Mouse (Mus musculus) induced T-regulatory cell, adult 2 months (primary cell): ENCODE data around the gene Wnt7a.

Experiments used
- DNase-seq: peaks from one replicate; pipeline ENCODE4 v3.0.0-alpha.2; 2012; ENCODE audit warnings: low read depth

Gene Wnt7a

DNA sequence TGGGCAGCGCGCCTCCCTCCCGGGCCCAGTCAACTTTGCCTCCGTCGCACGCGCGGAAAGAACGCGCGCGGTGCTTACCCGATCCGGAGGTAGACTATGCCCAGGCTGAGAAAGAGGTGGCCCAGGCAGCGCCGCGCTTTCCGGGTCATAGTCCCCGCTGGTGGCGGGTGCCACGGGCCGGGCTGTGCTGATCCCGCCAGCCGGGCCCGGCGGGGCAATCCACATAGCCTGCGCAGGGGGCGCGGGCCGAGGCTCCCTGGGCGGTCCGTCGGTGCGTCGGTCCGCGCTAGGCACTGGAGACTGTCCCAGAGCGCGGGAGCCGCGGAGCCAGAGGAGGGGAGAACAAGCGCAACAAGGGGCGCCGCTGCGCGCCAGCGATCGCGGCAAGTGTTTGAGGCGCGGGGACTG is at the start of gene Wnt7a:
Wnt7a (minus strand) TSS at position 403 of the 408 bp plus-strand sequence.
- peak; percentile 13 for DNase-seq

DNA sequence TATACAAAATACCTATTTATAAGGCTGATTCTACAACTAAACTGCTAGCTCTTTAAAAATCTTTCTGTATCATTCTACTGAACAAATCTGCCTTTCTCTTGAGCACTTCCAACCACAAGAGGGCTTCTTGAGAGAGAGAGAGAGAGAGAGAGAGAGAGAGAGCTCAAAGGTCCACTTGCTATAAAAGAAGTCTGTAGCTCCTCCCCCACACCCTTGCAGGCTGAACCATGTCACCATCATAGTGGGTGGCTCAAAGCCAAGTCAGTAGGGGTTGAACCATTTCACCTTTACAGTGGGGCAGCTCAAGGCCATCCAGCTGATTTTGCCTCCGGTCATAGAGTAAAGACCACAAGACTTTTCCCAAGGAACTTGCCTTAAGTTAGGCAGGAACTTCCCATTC is 48.3 kb upstream of the Wnt7a start:
- peak; percentile 19 for DNase-seq

DNA sequence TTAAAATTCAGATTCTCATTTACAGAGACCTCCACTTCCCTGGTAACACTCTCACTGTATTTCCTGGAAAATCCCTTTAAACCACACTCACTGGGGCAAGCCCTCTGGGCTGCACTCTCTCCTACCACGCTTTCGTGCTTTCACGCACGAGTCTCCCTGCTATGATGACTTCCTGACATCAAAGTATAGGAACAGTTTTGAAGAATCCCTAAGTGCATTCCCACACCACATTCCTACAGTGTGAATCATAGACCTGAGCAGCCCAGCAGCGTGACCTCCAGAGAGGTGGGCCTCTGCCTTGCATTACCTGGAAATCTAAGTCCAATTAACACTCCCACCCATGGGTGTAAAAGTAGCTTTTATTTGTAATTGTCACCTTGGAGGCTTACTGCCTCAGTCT is 43.4 kb upstream of the Wnt7a start:
- DNase-seq: no peak

DNA sequence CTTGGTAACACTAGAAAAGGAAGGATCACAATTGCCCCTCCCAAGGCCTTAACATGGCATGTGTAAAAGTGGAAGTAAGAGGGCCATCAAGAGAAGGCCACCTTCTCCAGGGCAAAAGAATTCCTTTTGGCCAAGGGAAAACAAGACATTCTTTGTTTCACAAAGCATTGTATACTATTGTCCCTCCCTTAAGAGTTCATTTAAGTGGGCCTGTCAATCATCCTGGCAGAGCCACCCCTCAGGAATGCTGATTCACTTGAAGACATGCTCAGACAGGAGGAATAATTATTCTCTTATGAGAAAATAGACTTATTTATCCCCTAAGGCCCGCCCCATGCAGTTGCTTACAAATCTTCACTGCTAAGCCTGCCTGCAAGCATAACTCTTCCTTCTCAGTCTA is 40.9 kb upstream of the Wnt7a start:
- no peak for DNase-seq

DNA sequence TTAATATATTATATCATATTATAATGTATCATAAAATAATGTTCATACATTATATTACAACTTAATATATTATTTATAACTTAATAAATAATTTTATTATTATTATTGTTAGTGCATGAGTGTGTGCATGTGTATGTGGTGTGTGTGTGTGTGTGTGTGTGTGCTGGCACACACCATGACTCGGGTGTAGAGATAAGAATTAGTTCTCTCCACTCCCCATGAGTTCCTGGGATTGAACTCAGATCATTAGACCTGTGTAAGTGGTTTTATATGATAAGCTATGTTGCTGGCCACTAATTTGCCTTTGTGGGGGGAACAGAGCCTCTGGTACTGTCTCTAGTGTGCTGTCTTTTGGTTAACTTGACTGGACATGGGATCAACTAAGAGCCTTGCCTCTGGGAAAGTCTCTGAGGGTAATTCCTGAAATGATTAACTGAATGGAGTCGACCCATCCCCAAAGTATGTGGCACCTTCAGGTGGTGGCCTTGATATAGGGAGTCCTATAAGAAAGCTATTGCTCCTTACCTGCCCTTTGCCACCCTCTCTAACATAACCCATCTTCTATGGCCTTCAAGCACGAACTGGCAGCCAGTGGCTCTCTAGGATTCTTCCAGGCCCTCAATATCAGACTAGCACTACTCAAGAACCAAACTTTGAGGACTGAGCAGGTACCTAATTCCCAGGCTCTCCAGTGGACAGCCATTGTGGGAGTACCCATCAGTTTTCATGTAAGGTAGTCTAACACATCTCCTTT is 38.5 kb upstream of the Wnt7a start:
- no peak for DNase-seq

DNA sequence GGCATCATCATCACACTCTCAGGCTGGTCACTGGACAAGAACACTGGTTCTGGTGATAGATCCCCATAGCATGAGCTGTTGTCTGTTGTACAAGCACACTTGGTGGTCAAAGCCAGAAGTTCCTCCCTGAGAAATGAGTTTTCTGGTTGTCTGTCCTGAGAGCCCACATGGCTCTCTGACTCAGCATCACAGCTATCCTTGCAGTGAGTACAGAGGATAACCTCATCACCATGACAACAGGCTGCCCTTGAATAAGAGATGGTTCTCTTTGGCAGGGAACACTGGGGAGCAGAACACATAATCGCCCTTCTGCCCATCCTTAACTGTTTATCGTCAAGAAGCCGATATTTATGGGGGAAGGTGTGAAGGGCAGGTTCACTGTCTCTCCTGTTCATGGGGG is 34.2 kb upstream of the Wnt7a start:
- no peak for DNase-seq

DNA sequence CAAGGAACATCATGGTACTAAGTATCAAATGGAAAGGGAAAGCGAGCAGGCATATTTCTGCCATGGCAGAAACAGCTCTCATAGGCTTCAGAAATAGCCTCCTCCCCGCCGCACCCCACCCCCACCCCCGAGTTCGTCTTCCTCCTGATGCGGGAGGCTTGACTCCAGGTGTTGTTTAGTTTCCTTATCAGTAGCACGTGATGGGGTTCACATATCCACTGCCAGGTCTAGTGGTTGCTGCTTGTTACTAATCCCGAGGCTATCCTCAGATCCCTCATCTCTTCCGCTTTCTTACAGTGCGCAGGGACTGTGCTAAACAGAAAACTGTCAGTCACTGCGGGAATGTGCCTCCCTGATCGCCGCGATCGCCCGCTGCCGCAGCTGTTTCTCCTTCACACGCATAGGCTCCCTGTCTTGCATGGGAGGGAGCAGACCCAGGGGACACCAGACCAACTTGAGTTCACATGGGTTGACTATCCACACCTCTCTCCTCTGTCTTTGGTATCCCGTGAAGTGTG is 30.0 kb upstream of the Wnt7a start:
- DNase-seq: no peak

DNA sequence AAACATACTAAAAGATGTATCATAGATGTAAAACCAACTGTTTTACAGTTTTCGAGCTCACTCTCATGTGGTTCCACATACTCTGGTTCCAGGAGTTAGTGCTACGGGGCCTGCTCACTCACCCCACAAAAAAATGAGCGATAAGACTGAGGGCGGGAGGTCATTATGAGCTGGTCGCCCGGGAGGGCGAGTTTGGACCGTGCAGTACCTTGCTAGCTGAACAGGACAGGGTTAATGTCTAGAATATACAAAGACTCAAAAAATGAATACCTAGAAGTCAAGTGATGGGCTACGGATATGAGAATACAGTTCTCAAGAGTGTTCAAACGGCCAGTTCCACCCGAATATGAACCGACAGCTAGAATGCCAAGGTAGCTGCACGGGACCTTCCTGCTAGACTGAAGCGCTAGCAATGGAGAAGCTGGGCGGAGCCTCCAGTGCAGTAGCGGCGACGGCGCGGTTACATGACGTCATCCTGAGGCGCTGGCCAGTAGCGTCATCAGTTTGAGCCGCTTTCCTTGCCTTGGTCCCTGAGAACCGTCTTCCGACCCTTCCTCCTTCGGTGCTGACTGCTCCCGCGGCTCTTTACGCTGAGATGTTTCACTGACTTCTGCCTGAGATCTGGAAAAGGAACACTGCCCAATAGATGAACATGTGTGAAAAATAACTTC is 29.4 kb upstream of the Wnt7a start:
- peak; percentile 96 for DNase-seq

DNA sequence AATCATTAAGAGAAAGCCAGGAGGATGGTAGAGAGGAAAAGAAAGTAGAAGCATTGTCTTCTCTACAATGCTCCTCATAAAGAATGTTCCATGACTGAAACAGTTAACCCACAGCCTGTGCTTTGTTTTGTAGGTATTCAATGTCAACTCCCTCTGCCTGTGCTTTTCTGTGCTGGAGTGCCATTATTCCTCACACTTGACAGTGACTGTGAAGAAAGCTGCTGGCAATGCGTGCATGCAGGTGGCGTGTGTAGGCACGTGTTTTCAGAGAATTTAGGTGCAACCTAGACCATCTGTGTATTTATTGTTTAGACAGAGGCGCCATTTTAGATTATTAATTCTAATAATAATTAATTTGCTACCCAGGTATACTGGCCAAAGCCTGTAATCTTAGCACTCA is 13.0 kb upstream of the Wnt7a start:
- no peak for DNase-seq

DNA sequence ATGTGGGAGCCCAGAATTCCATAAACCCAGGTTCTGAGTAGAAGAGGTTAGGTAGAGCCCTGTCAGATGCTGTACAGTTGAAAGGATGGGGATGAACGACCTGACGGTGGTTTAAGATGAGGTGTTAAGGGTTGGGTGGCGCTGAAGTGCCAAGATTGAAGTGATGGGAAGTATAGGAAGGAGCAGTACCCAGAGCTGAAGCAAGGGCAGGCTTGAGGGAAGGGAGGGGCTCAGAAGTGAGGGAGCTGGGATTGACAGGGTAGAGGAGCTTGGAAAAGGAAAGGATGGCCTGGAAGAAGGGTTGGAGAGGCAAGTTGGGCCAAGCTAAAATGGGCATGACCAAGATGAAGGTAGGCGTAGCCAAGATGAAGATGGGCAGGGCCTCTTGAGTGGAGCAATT is 10.5 kb upstream of the Wnt7a start:
- DNase-seq: no peak

DNA sequence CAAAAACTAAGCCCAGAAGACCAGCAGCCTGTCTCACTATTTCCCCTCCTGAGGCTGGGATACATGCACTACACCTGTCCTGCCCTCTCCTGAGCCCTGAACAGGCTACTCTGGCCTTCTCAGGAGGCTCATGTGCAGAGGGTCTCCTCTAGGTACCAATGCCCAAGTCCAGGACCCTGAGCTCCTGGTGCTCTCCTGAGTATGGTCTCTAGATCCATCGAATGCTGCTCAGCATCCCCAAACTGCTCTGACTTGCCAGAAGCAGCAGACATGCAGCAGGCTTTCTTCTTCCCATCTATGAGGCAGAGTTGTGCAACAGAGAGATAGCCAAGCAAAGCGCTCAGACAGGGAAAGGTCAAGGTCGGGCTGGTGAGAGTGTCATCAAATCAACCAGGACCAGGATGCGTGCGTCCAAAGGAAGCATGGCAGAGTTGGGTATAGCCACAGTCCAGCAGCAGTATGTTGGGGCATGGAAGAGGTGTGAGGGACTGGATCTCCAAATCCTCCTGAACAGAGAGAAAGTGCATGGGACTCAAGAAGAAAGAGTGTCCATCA is 6.2 kb upstream of the Wnt7a start:
- DNase-seq: no peak

DNA sequence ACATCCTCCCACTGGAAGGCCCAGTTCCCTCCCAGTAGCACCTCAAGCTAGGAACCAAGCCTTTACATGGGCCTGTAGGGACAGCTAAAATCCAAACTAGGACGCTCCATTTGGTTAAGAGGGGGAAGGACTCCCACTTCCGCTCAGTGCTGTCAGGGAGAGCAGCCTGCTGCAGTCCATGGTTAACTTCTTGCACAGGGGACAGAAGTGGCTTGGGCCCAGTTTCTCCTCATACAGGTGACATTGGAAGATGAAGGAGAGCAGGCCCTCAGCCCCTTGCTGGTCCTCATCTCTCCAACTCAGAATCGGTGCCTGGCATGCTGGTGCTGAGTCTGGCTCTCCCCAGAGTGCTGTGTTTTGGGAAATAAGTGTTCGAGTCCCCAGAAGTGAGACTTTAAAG is 5.0 kb upstream of the Wnt7a start:
- DNase-seq: no peak

DNA sequence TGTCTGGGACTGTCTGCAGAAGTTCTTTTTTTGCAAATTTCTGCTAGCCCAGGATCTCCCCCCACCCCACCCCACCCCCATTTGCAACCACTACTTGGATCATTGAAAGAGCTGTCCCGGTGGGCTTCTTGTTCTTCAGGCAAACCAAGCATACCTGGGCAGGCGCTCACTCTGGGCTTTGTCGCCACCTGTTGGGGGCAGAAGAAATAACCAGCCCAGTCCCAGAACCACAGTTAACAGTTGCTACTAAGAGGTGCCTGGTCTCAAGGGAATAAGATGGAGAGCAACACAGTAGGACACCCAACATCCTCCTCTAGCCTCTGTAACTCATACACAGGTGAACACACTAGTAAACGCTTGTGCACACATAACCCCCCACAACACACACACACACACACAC is 3.7 kb upstream of the Wnt7a start:
- DNase-seq: peak; percentile 46

DNA sequence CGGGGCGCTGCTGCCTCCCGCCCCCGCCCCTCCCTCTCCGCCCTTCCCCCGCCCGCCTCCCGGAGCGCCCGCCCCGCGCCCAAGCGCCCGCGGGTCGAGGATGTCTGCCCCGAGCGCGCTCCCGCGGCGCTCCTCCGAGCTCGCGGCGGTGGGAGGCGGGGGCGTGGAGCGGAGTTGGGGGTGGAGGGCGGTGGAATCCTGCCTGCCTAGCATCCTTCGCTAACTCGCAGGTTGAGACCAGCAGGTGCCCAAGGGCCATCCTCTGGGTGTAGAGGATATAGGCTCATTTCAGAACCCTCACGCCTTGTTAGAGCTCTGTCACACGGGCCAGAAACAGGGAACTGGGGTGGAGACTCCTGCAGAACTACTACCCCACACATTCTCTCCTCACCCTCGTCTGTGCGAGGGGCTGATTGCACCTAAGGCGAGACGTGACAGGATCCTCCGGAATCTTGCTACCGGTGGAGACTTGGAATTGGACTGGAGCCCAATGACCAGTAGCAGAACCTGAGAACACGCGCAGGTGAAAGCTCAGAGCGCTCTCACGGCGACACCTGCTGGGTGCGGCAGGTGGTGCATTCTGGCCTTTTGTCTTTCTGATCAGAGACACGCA is 312 bp upstream of the Wnt7a start:
- DNase-seq: peak; percentile 62

DNA sequence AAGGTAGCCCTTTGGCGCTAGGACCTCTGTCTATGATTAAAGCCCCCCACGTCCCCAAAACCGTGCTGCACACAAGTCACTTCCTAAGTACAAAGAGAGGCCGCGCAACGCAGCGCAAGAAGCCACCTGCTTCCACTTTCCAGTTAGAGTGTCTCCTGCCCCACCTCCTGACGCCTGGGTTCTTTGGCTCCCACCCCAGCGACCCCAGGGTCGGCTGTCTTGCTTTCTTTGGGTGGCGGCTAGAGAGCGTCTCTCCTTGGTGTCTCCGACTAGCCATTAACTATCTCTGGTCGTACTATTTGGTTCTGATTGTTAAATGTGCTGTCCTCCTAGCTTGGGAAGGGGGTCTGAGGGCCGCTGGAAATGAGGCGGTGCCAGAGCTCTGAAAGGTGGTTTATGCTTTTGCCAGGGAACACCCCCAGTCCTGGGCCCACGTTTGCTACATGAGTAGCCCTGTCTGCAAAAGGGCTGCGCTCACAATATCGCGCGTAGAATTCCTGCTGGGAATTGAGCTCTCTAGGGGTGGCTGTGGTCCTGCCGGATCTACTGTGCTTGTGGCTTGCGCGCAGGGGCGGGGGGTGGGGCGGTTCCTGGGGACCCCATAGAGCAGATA is 889 bp downstream of the Wnt7a start:
- no peak for DNase-seq

DNA sequence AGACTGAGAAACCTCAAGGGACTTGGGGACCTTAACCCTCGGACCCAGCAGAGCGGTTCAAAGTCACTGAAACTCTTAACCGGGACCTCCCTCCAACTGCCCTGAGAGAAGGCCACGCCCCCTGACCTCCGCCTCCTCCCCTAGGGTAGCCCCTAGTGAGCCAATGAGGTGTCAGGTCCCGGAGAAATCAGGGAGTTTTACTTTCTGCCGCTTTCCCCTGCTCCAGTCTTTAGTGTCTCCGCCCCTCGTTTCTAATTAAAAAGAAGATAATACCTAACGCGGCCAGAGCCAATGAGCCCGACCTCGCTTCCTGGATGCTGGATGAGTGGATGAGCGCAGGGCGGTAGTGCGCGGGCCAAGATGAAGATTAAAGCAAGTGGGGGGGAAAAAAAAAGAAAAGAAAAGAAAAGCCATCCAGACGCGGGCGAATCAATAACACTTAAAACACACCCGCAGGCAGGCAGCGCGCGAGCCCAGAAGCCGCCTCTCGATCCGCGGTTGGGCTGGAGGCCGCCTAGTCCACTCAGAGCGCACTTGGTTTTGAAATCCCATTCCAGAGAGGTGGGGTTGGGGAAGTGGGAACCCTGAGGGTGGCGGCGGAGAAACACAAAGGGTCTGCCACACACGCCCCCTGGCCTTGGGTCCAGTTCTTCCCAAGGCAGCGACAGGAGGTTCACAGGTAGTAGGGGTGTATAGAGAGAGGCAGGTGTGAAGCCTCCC is 1.6 kb downstream of the Wnt7a start:
- no peak for DNase-seq

DNA sequence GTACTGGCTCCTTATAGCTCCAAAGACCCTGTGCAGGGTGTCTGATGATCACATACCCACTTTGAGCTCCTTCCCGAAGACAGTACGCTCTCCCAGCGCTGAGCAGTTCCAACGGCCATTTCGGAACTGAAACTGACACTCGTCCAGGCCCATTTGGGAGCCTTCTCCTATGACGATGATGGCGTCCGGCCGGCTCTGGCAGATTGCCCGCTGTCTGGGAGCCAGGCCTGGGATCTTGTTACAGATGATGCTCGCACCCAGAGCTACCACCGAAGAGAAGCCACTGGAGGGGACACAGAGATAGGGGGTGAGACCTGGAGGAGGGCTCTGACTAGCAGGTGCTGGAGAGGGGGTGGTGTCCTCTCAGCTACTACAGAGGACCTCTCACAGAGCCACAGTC is 2.5 kb downstream of the Wnt7a start:
- DNase-seq: no peak

DNA sequence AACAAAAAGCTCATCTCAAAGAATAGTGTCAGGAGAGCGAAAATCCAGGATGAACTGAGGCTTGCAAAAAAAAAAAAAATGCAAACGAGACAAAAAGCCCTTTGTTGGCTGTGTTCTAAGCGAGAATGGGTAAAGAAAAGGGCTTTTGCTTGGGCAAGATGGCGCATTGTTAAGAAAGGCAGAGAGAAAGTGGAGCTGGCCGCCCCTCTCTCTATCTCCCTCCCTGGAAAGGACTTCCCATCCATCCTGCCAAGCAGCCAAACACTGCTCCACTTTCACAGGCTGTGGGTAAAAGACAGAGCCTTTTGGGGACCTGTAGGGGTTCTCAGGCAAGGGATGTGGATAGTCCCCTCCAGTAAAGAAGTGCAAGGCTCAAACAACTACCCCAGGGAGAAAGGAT is 9.6 kb downstream of the Wnt7a start:
- DNase-seq: no peak

DNA sequence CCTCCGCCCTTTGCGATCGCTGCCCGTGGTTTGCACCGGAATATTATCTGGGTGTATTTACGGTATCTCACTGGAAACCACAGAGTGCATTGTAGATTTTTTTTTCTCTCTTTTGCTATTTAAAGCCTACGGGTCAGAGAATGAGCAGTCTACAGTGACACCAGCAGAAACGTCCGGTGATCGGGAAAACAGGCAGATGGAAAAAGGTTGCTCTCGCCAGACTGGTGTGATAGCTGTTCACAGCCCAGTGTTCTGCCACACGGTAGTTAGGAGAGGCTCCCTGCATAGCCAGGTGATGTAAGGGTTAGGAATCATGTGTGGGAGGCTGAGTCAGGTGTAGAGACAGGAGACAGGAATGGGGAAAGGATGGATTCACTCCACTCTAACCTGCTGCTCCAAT is 10.6 kb downstream of the Wnt7a start:
- DNase-seq: no peak

DNA sequence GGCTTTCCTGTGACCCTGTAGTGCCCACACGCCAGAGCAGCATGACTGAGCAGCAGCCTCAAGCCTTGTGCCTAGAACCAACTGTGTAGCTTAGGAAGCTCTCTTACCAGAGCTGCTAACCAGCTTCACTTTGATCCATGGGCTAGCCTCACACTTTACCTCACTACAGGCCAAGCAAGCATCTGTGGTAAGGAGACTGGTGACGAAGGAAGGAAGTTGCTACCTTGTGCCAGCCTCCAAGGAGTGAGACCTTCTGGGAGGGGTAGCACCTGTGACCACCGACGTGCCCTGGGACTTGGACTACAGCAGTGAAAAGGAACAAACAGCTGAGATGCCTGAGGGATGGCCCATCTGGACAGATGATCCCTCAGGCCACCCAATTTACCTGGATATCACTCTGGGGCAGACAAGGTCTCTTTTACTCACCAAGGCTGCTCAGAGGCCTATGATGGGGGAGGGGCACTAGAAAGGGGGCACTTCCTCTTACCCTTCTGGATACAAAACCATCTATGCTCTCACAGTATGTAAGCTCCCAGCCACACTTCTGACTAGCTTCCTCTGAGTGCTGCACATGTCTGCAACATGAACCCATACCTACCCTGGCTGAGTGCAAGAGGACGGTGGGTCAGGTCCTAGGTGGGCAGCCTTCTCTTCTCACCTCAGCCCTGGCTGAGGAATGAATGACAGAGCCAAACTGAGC is 18.5 kb downstream of the Wnt7a start:
- no peak for DNase-seq

DNA sequence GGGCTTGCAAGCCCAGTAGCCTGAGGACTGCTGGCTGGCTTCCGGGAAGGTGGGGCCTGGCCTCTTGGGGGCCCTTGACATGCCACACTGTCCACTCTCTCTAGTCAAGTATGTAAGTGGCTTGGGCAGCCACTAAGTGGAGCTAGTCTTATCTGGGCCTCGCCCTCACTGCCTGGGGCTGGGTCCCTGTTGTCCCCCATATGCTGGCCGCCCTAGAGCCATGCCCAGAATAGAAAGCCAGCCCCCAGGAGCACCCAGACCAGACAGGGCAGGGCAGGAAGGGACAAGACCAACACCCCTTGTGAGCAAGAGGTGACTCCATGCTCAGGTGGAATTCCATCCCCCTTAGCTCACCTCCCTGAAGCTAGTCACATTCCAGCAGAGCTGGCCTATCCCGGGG is 22.0 kb downstream of the Wnt7a start:
- no peak for DNase-seq
